Mouse (Mus musculus) lung, postnatal 4 days (tissue): ENCODE measurements around the gene Hpn.

Experiments used
- DNase-seq, 2 experiments: peaks; one replicate each; pipeline ENCODE4 v3.0.0; 2021

Gene Hpn

DNA sequence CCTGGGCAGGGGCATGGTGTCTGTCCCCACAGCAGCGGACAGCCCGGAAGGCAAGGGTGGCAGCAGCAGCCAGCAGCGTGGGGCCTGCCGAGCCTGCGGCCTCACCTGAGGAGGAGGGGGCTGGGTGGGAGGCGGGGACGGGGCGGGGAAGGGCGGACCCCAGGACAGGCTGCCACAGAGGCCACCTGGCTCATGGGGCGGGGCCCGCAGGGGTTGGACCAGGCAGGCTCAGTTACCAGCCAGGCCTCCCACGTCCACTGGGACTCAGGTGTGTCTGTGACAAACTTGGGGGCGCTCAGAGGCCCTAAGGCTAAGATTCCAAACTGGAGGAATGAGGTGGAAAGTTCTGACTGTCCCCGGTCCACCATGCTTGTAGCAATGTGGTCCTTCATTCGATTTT is at the start of gene Hpn:
TSS of gene Hpn (minus strand) at position 109 of the 400 bp plus-strand sequence.
- DNase-seq = peak; percentile 65 to 83

DNA sequence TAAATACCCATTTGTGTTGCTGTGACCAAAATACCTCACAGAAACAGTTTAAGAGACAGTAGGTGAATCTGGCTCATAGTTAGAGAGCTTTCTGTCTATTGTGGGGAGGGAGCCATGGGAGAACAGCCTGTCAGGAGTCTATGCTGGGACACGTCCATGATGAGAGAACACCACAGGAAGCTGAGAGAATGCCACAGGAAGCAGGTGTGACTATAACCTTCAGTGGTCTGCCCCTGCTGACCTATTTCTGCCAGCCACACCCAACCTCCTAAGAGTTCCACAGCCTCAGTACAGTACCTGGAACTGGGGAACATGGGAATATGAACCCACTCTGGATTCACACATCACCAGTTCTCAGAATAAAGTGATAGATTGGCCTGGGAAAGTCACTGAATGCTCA is 49.7 kb upstream of the Hpn start:
- DNase-seq = no peak

DNA sequence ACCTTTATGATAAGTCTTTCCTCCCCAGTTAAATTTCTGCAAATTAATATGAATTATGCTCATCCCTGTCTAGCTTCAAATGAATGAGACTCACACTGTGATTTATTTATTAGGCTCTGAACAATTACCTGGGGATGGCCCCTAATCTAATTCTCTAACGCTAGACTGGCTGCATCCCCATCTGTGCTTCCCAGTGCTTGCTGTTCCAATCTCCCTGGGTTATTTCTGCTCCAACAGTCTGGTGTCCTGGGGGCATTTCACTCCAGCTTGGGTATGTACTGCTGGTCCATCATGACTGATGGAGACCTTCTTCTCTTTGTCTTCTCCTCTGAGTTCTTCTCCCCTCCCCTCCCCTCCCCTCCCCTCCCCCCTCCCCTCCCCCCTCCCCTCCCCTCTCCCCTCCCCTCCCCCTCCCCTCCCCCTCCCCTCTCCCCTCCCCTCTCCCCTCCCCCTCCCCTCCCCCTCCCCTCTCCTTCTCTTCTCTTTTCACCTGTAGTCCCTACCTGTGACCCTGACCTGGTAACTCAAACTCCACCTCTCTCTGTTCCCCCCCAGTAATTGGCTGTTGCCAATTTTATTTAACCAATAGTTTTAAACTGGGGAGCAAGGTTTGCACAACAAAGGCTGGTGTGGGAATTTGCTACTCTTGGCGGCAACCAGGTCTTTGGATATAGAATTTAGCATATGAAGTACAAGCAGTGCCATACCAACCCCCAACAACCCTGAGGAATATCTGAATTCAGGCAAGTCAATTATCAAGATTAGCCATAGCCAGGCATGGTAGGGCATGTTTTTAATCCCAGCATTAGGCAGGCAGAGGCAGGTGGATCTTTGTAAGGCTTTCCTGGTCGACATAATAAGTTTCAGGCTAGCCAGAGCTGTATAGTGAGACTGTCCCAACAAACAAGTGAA is 48.8 kb upstream of the Hpn start:
- no peak for DNase-seq

DNA sequence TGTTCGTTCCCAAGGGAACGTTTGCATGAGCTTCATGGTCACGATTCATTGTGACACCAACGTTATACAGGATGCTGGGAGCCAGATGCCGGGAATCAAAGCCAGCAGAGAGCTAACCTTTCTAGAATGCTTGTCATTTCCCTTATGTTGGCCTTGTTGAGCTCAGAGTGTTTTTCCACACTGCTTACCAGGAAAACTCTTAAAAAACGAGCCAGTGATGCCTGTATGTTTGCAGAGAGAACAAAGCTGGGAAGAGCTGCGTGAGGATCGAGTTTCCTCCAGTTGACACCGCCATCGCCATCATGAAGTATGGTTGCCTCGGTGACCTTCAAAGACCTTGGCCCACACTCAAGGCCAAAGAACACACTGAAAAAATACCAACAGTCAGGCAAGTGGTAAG is 47.2 kb upstream of the Hpn start:
- no peak for DNase-seq

DNA sequence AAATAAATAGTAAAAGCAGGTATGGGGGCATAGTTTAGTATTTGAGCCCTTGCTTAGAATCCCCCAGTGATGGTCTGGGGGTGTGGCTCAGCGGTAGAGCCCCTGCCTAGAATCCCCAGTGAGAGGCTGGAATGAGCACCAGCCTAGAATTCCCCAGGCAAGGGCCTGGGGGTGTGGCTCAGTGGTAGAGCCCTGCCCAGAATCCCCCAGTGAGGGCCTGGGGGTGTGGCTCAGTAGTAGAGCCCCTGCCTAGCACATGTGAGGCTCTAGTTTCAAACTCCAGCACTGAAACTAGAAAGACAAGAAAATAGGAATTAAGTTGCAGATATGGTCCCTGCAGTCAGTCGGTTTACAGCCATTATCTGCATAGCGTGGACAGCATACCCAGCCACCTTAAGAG is 46.7 kb upstream of the Hpn start:
- no peak for DNase-seq

DNA sequence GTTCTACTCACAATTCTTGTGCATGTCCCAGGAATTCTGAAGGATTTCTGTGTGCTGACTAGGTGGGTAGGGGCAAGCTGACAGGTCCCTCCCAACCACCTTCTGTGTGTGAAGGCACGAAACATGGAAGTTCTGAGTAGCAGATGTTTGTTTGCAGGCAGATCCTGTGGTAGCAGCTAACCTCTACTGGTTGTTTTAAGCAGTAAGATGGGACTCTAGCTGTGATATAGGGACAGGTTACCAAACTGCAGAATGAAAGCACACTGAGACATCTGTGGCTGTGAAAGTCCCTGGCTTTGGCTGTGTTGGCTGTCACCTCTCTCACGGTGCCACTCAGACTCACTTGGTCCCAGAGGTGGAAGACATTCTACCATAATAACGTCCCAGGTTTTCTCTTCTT is 46.2 kb upstream of the Hpn start:
- DNase-seq = no peak

DNA sequence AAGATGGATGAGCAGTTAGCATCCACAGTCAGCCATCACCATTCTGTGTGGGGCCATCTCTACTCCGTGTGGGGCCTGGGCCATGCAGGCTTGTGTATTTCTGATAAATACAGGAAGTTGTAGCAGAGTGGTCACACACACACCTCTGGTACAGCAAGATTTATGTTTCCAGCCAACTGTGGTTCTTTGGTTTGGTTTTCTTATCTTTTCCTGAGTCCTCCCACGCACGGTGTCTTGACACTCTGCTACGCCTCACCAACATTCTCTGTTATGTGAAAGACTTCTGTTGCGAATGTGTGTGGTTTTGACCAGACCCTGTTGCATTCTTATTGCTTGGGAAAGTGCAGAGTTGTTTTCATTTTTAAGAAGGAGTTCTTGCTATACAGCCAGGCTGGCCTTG is 45.7 kb upstream of the Hpn start:
- DNase-seq = no peak

DNA sequence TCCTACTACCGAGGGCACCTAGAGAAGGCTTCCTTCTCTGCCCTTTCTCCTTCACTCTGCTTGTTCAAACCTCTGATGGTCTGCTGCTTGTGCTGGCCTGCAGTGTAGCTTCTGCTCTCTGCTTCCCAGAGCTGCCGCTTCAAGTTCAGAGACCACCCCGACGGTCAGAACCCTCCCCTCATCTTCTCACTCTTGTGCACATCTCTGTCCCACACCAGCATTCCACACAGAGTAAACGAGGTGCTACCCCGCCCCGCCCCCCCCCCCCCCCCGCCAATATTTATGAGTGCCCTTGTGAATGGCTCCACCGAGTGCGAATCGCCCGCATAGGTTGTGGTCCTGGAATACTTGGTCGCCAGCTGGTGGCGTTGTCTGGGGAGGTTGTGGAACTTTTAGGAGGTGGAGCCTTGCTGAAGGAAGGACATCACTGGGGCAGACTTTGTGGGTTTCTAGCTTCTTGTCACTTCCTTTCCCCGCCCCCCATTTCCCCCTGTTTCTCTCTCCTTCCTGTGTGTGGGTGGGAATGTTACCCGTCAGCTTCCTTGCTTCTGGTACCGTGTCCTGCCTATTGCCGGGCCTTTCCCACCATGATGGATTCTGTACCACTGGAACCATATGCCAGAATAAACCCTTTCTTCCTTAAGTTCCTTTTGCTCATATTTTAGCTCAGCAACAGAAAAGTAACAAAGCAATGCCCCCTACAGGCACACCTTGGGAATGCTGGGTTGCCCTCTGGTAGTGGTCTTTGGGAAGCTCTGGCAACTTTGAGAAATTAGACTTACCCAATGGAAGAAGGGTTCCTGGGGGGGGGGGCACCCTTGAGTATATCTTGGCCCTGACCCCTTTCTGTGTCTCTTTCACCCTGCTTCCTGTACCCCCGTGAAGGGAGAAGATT is 41.2 kb upstream of the Hpn start:
- peak; percentile 51 to 67 for DNase-seq

DNA sequence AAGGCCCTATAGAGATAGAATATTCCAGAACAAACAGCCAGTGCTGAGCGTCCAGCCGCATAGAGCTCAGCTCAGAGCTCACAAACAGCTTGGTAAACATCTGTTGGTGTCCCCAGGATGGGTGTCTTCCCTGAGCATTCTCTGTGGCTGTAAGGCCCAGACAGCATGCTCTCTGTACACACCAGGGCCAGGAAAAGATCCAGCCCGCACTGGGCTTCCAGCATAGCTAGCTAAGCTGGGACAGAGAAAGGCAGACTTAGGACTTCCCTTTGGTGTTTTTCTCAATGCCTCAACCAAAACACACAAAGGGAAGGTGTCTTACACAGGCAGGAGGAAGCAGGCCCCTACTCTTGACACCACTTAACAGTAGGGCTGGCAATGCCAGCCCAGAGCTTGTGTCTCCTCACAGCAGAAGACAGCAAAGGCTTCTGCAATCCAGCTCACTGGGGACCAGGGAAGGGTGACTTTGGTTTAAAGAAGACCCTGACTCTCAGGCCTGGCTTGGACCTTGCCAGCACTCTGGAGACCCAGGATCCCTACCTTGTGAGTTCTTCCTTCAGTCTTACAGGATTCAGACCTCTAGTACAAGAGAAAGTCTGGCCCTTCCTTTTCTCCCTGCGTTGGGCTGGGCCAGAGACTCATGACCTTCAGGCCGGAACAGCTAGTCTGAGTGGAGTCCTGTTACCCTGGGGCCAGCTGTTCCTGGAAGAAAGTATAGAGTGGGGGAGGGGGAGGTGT is 40.4 kb upstream of the Hpn start, which contains the start of gene Gramd1a:
TSS of gene Gramd1a (minus strand) at position 601 of the 738 bp plus-strand sequence.
- DNase-seq = no peak

DNA sequence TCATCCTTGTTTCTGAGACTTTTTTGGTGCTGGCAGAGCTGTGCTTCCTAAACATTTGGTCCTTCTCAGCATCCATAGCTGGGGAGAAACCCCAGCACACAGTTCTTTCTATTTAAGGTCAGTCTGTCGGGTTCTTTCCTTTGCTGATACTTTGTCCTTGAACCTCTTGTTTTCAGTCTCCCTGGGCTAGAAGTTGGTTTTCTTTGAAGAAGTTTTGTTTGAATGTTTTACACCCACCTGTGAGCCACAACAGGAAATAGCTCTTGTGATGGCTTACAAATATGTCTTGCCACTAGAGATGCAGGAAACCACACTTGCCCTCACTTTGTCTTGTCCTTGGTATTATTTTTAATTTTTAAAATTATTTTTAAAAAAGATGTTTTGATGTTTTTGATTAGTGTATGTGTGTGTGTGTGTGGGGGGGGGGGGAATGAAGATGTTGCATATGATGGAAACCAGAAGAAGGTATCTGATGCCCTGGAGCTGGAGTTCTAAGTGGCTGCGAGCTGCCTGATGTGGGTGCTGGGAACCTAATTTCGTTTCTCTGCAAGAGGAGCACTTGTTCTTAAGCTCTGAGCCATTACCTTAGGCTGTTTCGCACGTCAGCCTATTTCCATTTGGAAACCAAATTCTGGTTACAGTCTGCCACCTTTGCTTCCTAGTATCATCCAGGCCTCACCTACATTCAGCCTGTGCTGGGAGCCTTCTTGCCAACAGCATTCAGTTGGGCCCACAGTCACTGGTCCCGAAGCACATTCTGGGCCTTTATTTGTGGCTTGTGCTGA is 38.6 kb upstream of the Hpn start:
- DNase-seq = no peak

DNA sequence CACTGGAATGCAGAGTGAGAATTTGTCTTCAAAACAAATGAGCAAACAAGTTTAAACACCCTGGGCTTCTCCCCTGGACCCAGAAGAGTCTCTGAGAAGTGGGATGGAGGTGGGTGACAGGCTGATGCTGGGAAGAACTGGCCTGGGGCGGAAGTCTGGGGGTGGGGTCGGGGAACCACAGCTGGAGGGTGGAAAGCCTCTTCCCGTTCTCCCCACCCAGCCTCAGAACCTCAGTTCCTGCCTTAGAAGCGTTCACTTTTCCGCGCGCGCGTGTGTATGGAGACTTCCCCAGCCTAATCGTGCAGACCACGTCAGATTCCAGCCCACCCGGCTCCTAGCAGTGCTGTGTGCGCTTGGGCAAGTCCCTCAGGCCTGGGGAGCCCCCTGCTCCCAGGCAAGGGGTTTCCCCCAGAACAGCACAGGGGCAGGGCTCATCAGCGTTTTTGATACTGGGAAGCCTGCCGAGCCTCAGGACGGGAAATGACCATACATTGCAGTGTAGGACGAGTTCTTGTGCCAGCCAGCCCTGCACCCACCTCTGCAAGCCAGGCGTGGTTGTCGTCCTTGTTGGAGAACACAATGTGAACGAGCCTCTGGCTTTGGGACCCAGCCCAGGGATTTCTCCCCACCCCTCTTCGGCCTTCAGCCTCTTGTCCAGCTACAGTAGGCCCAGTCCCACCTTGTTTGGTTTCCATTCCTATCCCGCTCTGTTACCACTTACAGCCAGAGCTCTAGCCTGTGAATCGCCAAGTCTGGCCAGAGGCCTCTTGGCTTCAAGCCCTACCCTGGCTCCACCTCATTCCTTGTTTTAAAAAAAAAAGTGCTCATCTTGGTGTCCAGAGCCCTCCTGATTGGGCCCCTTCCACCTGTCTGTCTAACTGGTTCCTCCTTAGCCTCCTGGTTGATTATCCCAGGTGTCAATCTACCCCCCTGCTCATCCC is 36.5 kb upstream of the Hpn start:
- DNase-seq = peak; percentile 82 to 88

DNA sequence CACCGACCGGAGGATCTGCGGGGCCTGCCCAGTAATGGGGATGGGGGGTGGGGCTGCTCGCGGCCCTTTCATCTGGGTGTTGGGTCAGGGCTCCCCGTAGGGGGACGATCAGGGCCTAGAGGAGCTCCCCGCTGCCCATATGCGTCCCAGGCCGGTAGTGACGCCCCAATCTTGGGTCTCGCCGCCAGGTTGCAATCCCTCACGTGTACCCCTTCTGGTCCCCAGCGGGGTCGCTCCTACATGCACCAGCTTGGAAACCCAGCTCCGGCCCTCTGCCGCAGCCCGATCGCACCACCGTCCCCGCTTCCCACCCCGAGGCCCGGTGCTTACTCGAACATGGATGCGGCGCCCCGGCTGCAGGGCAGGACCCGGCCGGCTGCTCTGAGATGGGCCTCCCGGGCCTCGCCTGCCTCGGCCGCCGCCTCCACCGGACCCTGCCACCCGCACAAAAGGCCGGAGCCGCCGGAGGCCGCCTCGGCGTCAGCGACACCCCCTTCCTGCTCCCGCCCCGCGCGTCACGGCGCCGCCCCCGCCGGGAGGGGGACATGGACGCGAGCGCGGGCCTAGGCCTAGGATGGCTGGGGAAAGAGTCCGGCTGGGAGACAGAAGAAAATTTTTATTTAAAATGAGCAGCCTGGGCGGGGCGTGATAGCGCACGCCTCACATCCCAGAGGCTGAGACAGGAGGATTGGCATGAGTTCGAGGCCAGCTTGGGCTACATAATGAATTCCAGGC is 35.6 kb upstream of the Hpn start:
- DNase-seq = peak; percentile 92 to 96

DNA sequence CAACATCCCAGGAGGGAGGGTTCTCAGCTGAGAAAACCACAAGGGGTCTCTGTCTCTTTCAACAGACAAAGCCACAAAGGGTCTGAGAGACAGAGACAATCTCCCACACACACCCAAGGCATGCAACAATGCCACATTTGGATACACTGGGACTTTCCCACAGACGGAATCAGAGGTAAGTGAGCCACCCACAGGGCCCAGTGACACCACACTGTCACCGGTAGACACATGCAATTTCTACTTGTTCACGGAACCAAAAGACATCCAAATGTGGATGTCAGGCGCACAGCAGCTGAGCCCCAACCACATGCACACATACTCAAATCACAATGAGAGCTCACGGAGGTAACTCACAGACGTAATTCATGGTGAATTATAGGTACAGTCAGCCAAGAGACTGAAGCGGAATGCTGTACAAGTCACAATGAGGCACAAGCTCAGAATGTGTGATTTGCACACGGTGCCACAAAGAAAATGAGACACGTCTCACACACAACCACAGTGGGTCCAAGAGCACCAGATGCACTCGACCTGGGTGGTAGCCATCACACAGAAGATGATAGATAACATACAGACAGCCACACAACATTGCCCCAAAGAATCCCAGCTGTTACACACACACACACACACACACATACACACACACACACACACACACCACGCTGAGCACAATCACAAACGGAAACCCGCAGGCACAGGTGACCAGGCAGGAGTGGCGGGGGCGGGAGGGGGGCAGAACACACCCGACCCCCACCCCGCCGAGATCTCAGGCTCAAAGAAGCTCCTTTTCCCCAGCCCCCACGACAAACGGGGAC is 34.9 kb upstream of the Hpn start:
- peak in 1 of 2 experiments; percentile 27 for DNase-seq

DNA sequence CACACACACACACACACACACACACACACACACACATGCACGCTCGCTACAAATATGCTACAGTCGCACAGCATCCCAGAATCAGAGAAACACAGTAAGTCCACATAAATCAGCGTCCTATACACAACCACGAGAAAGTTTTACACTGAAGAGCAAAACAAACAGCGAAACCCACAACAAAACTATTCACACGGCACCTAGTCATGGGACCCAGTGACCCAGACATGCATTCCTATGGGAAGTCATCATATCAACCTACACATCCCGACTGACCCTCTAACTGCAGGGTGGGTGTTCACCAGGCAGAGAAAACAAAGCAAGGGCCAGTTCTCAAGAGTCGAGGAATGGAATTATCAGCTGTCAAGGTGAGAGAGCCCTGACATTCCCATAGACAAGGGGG is 34.2 kb upstream of the Hpn start:
- DNase-seq = no peak

DNA sequence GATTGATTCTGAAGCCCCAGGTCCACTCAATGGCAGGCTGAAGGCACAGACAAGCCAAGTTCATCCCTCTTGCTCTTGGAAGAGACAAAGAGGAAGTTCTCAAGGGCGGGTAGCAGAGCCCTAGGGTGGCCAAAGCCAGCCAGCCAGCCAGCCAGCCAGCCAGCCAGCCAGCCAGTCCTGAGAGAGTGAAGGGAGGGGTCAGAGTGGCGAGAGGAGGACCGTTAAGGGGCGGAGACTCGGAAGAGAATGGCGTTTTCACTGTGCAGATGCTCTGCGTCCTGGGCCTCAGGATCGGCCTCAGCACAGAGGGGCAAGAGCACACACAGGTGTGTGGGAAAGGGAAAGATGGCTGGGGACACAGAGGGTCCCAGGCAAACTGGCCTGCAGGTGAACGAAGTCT is 33.7 kb upstream of the Hpn start:
- DNase-seq = peak; percentile 74 to 78

DNA sequence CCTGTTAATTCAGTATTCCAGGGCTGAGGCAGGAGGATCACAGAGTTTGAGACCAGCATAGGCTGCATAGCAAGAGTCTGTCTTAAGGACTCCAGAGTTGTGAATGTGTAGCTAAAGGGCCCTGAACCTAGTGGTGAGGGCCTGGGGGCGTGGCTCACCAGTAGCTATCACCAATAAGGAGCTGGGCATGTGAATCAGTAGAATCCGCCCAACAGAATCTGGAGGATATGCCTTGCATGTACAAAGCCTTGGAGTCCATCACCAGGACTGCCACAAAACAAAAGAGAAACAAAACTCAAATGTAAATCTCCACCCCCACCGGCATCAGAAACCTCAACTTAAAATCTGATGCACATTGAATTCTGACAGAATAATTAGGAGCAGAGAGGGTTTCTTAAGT is 33.0 kb upstream of the Hpn start:
- DNase-seq = no peak

DNA sequence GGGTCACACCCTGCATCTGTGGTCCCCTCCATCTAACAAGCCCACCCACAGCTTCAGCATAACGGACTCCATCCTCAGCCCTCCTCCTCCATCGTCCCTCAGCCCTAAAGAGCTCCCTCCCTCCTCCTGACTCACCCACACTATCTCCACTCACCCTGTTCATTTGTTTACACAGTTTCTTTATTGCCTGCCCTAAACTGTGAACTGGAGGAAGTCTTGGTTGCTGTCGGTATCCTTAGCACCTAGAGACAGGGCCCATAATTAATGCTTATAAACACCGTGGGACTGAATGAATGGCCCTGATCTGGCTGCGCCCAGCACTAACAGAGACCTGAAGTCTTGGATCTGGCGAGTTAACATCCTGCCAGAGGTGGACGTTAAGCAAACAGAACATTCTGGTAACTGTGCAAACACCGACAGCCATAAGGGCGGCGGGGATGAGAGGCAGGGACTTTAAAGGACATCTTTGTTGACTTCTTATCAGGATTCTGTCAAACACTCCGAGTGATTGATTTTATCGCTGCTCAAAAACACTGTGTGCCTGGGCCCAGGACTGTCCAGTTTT is 30.6 kb upstream of the Hpn start:
- DNase-seq = peak; percentile 33 to 56

DNA sequence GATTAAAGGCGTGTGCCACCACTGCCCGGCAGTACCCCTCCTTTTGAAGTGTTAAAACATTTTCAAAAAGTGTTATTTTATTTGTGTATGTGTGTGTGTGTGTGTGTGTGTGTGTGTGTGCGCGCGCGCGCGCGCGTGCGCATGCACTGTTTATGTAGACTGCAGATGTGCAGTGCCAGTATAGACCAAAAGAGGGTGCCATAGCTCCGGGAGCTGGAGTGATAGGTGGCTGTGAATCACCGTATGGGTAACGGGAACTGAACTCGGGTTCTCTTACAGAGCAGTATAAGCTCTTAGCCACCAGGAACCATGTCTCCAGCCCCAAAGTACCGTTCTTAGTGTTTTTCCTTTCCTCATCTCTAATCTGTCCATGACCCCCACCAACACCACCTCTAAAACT is 29.8 kb upstream of the Hpn start:
- no peak for DNase-seq

DNA sequence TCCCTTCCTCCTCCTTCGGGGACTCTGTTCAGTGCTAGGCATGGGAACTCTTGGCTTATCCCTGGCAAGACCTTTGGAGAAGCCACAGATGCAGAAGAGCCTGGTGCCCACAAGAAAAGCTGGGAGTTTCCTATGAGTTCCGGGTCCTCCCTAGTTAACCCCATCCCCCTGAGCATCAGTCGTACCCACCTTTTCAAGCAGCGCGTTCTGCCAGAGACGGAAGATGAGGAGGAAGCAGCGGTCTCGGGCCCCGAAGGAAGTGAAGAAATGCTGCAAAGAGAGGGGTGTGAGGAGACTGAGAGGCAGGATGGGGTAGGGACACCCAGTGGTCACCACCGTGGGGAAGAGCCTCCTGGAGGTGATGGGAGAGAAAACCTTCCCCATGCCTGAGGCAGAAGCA is 25.9 kb upstream of the Hpn start:
- DNase-seq = no peak
